Mouse (Mus musculus) megakaryocyte, adult 5-6 weeks (primary cell): ENCODE measurements around the gene Mical1. TPM values are rescaled to one million over a fixed set of nuclear protein-coding genes. Genes with fewer than 3 reads are reported as not detected.

Experiments used
- ATAC-seq: 2 replicates; pipeline ENCODE4 v1.8.0; 2016; ENCODE audit warnings: mild to moderate bottlenecking, inconsistent platforms; ENCODE audit not compliant: poor library complexity, severe bottlenecking
- total RNA-seq, 2 experiments: library from RNA; stranded (forward) in 1 of 2; stranded (reverse) in 1 of 2; fragments of 153-499, 151-499 nt in 1 of 2; fragments of 221-1000, 200-1000 nt in 1 of 2; gene quantifications; 2 replicates each; pipeline versions ENCODE4 v1.2.3 to v1.2.4; 2015 to 2017

The Mical1 gene
- total RNA-seq (2015): 48.0 and 57.5 TPM in 2 replicates
- 59.9 and 60.7 TPM in 2 replicates for total RNA-seq (2017)

- peak; percentile 50 for ATAC-seq
These were observed at the start of gene Mical1 for GRCm38 (mm10) chr10:41476171-41477017. Mical1 (plus strand) TSS chr10:41476314.

- ATAC-seq: no peak
These were observed 49.7 kb upstream of the Mical1 start for GRCm38 (mm10) chr10:41426368-41426767.

- ATAC-seq: no peak
These were observed 41.5 kb upstream of the Mical1 start for GRCm38 (mm10) chr10:41434624-41435023.

GRCm38 (mm10) chr10:41435141-41435540 is 41.0 kb upstream of the Mical1 start:
- no peak for ATAC-seq

GRCm38 (mm10) chr10:41448216-41448615 is 27.9 kb upstream of the Mical1 start:
- ATAC-seq: no peak

DNA sequence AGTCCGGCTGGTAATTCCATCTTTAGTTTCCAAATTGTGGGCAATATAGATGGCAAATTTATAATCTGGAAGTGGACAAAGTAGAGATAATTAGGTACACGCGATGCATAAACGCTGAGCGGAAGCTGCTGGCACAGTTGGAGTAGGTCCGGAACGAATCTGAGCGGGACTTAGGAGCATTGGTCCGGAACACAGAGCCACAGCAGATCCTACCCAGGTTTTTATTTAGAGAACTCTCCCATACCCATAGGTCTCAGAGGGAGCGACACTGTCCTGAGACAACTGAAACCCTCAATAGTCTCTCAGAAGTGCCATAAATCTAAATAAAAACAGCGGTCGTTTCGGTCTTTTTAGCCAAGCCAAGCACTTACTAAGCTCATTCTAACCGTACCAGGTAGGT is 26.4 kb upstream of the Mical1 start:
- ATAC-seq: peak; percentile 44

- peak; percentile 96 for ATAC-seq
These were observed 25.9 kb upstream of the Mical1 start, which contains the start of gene Zbtb24 for GRCm38 (mm10) chr10:41450137-41450670. Zbtb24 (plus strand) TSS chr10:41450383.

- no peak for ATAC-seq
These were observed 25.2 kb upstream of the Mical1 start for GRCm38 (mm10) chr10:41450780-41451522.

GRCm38 (mm10) chr10:41451656-41452055 is 24.5 kb upstream of the Mical1 start:
- no peak for ATAC-seq

DNA sequence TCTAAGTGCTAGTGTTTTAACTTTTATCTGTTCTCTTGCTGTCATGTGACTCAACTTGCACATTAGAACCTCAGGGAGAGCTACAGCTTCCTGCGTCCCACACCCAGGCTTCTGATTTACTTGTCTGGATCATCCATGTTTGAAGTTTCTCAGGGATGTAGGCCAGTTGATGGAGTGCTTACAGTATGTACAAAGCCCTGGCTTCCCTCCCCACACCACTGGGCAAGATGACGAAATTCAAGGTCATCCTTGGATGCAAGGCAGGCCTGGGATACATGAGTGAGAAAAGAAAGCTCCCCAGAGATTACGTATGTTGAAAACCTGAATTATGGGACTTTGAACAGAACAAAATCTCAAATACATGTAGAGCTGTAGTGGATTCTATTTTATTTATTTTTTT is 23.3 kb upstream of the Mical1 start:
- no peak for ATAC-seq

DNA sequence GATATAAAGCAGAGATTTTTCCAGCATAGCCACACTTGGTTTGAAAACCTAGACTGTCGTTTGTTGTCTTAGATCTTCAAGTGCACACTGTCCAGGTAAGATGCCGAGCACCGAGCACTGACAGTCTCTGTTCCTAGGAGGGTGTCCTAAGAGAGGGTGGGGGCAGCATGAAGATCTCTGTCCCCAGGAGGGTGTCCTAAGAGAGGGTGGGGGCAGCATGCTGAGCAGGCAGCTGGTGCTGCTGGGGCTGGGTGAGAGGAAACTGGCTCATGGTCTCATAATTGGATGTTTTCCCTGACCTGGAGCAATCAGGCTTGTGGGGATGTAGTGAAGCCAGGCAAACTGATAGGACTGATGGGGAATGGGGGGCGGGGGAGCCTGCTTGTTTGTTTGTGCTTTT is 16.1 kb upstream of the Mical1 start:
- ATAC-seq: no peak

- ATAC-seq: no peak
These were observed 15.6 kb upstream of the Mical1 start for GRCm38 (mm10) chr10:41460501-41460900.

DNA sequence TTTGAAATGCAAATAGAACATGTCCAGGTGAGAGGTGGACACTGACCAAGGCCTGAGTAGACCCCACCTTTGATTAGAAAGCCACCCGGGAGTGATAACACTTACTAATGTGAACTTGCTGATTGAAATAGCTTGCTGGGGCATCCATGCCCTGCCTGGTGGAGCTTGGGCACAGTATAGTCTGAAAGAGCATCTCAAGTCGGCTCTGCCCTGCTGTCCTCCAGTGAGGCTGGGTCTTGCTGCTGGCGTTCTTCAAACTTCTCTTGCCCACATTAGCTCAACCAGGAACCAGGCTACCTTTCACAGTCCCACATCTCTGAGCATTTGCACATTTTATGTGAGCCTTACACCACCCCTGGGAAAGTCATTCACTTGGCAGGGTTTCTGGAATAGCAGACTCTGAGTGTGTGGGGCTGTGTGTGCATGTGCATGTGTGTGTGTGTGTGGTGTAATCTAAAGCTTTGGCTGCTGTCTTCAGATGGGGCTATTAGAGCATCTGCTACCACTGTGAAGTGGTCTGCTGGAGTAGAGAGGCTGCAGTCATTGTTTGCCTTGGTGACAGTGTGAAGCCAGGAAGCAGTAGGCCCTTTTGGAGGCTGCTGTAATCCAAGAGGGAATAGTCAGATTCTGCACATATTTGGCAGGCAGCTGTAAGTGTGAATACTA is 14.9 kb upstream of the Mical1 start:
- ATAC-seq: no peak

DNA sequence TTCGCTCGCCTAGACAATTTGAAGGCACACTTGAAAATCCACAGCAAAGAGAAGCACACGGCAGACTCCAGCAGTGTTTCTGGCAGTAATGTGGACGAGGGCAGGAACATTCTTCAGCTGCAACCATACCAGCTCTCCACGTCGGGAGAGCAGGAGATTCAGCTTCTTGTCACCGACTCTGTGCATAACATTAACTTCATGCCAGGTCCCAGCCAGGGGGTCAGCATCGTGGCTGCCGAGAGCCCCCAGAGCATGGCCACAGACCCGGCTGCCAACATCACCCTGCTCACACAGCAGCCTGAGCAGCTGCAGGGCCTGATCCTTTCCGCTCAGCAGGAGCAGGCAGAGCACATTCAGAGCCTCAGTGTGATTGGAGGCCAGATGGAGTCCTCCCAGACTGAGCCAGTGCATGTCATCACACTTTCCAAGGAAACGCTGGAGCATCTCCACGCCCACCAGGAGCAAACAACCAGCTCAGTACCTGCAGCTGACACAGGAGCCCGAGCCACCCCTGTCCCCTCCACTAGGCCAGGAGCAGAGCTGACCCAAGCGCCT is 11.6 kb upstream of the Mical1 start:
- ATAC-seq: no peak

GRCm38 (mm10) chr10:41467325-41467724 is 8.8 kb upstream of the Mical1 start:
- ATAC-seq: no peak

- ATAC-seq: no peak
These were observed 5.4 kb upstream of the Mical1 start for GRCm38 (mm10) chr10:41470693-41471092.

- no peak for ATAC-seq
These were observed 3.6 kb upstream of the Mical1 start for GRCm38 (mm10) chr10:41472534-41472933.

DNA sequence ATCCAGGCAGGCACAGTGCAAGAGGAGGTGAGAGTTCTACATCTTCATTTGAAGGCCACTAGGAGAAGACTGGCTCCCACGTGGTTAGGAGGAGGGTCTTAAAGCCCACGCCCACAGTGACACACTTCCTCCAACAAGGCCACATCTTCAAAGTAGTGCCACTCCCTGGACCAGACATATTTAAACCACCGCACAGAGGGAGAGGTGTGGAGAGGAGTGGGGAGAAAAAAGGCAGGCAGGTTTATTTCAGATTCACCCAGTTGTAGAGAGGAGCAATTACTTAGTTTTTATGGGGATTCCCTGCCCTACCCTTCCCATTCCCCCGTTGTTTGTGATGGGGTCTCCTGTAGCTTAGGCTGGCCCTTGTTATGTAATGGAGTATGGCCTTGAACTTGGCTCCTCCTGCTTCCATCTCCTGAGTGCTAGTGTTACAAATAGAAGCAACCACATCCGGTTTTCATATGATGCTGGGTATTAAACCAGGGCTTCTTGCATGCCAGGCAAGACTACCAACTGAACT is 3.1 kb upstream of the Mical1 start:
- peak; percentile 11; the same call in 1 of the 2 replicates for ATAC-seq

- peak; percentile 62 for ATAC-seq
These were observed 2.2 kb upstream of the Mical1 start for GRCm38 (mm10) chr10:41473782-41474468.

DNA sequence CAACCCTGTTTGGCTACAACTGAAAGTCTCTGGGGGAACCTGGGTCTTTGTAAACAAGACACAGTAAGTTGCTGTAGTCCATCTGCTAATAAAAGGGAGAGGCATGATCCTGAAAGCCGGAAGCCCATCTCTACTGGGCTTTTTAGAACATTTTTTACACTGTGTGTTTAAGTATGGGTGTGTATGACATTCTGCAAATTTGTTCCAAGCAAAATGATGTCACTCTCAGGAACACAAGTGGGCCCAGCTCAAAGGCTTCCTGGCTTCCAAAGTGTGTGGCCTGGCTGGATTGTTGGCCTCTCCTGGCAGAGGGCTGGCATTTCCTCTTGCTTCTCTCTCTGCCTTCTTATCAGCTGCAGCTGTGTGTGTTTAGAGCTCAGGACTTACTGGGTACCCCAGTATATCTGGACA is 1.1 kb upstream of the Mical1 start:
- no peak for ATAC-seq
